Mouse (Mus musculus): ENCODE results near the gene Npr1. TPM values are rescaled to one million over a fixed set of nuclear protein-coding genes. Genes with fewer than 3 reads are reported as not detected.

The Npr1 gene
- polyA plus RNA-seq, 1 experiment from 2014 or later = 2.3 TPM

DNA sequence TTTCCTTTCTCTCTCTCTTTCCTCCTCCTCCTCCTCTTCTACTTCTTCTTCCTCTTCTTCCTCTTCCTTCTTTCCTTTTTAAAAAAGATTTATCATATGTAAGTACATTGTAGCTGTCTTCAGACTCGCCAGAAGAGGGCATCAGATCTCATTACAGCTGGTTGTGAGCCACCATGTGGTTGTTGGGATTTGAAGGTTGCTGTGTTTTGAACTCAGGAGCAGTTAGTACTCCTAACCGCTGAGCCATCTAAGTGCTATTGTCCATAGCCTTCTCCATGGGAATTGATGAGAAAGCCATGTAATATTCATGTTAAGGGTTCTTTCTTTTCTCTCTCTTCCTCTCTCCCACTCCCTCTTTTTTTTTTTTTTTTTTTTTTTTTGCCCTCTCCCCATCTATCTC lies 25.7 kb upstream of the Npr1 start:
- no peak overlapping the region for H3K9ac ChIP-seq (ENCODE audit: low read length)
- no peaks in the 10 kb centered on the region for H3K9me3 ChIP-seq (ENCODE audit: control insufficient read depth, low read length)
- 38% methylated on average over 2 of the region's 2 CpGs for WGBS
- H3K36me3 ChIP-seq (ENCODE audit: control insufficient read depth, insufficient read depth, low read length) = peaks cover 6% of the 10 kb centered on the region
- ATAC-seq (ENCODE audit: insufficient number of reproducible peaks, low FRiP score, low TSS enrichment, low read depth) (no peak), DNase-seq (ENCODE audit: low spot score) (no peak)
- no peaks in the 10 kb centered on the region for H3K4me1 ChIP-seq (ENCODE audit: control insufficient read depth, insufficient read depth, low read length)
- H3K4me2 ChIP-seq (ENCODE audit: low read depth, severe bottlenecking) = no peak overlapping the region
- no peaks in the 10 kb centered on the region for H3K27me3 ChIP-seq (ENCODE audit: control insufficient read depth, insufficient read depth, low read length)
- no peak overlapping the region for H3K27ac ChIP-seq (replicated peaks; ENCODE audit: low read depth, low read length)
- no peak overlapping the region for H3K4me3 ChIP-seq (ENCODE audit: low read depth, low read length)

DNA sequence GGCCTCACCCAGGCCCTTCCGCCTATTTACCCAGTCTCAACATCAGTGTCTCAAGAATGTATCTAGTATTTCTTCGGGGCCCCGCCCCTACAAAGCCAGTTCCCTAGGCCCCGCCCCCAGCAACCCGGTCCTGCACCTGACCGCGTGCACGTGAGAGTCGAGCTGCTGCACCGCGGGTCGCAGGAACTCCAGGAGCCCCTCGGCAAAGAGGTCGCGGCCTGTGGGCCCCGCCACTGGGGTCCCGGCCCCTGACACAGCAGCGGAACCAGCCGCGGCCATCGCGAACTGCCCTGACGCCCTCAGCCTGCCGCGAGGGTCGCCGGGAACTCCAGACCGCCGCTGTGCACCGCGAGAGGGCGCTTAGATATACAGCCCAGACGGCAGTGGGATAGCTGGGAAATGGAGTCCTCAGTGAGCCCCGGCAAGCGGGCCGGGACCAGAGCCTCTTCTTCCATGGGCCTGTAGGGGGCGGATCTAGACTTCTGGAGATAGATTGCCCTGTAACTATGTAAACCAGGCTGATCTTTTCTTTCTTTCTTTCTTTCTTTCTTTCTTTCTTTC lies 25.1 kb upstream of the Npr1 start, which contains the start of gene Snapin:
Gene Snapin, minus strand, starts transcription at position 338 of the 561 bp plus-strand sequence.
- peak within 1 kb of the TSS; percentile 43 for H3K4me2 ChIP-seq (ENCODE audit: low read depth, severe bottlenecking)
- DNase-seq (ENCODE audit: low spot score) (peak; percentile 98), ATAC-seq (ENCODE audit: insufficient number of reproducible peaks, low FRiP score, low TSS enrichment, low read depth) (peak; percentile 96)
- H3K27me3 ChIP-seq (ENCODE audit: control insufficient read depth, insufficient read depth, low read length) = no peaks in the 10 kb centered on the region
- no peak within 1 kb of the TSS for H3K27ac ChIP-seq (replicated peaks; ENCODE audit: low read depth, low read length)
- peak within 1 kb of the TSS; percentile 69 for H3K4me3 ChIP-seq (ENCODE audit: low read depth, low read length)
- no peaks in the 10 kb centered on the region for H3K4me1 ChIP-seq (ENCODE audit: control insufficient read depth, insufficient read depth, low read length)
- H3K36me3 ChIP-seq (ENCODE audit: control insufficient read depth, insufficient read depth, low read length) = peaks cover 10% of the 10 kb centered on the region
- H3K9me3 ChIP-seq (ENCODE audit: control insufficient read depth, low read length) = no peaks in the 10 kb centered on the region
- under 1% methylated on average over 37 of the region's 37 CpGs for WGBS
- H3K9ac ChIP-seq (ENCODE audit: low read length) = peak within 1 kb of the TSS; percentile 75

- Histone ChIP-seq H3K36me3 (ENCODE audit: control insufficient read depth, insufficient read depth, low read length) (peaks cover 20% of the 10 kb centered on the region), H3K27ac (replicated peaks; ENCODE audit: low read depth, low read length) (no peak overlapping the region), H3K4me3 (ENCODE audit: low read depth, low read length) (no peak overlapping the region), H3K4me1 (ENCODE audit: control insufficient read depth, insufficient read depth, low read length) (no peaks in the 10 kb centered on the region), H3K27me3 (ENCODE audit: control insufficient read depth, insufficient read depth, low read length) (no peaks in the 10 kb centered on the region), H3K4me2 (ENCODE audit: low read depth, severe bottlenecking) (no peak overlapping the region), H3K9me3 (ENCODE audit: control insufficient read depth, low read length) (no peaks in the 10 kb centered on the region), H3K9ac (ENCODE audit: low read length) (no peak overlapping the region)
- 88% methylated on average over 6 of the region's 6 CpGs for WGBS
- DNase-seq (ENCODE audit: low spot score) (no peak), ATAC-seq (ENCODE audit: insufficient number of reproducible peaks, low FRiP score, low TSS enrichment, low read depth) (no peak)
Measured at GRCm38 (mm10) chr3:90488576-90488975, 22.9 kb upstream of the Npr1 start.

GRCm38 (mm10) chr3:90486998-90487397 lies 21.3 kb upstream of the Npr1 start:
- Histone ChIP-seq H3K27ac (replicated peaks; ENCODE audit: low read depth, low read length) (no peak overlapping the region), H3K9ac (ENCODE audit: low read length) (no peak overlapping the region), H3K4me1 (ENCODE audit: control insufficient read depth, insufficient read depth, low read length) (no peaks in the 10 kb centered on the region), H3K27me3 (ENCODE audit: control insufficient read depth, insufficient read depth, low read length) (no peaks in the 10 kb centered on the region), H3K4me3 (ENCODE audit: low read depth, low read length) (no peak overlapping the region), H3K9me3 (ENCODE audit: control insufficient read depth, low read length) (no peaks in the 10 kb centered on the region), H3K4me2 (ENCODE audit: low read depth, severe bottlenecking) (no peak overlapping the region), H3K36me3 (ENCODE audit: control insufficient read depth, insufficient read depth, low read length) (peaks cover 28% of the 10 kb centered on the region)
- ATAC-seq (ENCODE audit: insufficient number of reproducible peaks, low FRiP score, low TSS enrichment, low read depth) (no peak), DNase-seq (ENCODE audit: low spot score) (no peak)
- 92% methylated on average over 5 of the region's 5 CpGs for WGBS

GRCm38 (mm10) chr3:90475831-90476611 lies 10.4 kb upstream of the Npr1 start, which contains the start of gene Ilf2:
Gene Ilf2, plus strand, starts transcription at chr3:90476126.
- Histone ChIP-seq H3K27me3 (ENCODE audit: control insufficient read depth, insufficient read depth, low read length) (no peaks in the 10 kb centered on the region), H3K9ac (ENCODE audit: low read length) (peak within 1 kb of the TSS; percentile 94), H3K4me2 (ENCODE audit: low read depth, severe bottlenecking) (peak within 1 kb of the TSS; percentile 52), H3K36me3 (ENCODE audit: control insufficient read depth, insufficient read depth, low read length) (peaks cover 17% of the 10 kb centered on the region), H3K27ac (replicated peaks; ENCODE audit: low read depth, low read length) (peak within 1 kb of the TSS; percentile 73; the same call in 1 of the 2 replicates), H3K4me3 (ENCODE audit: low read depth, low read length) (peak within 1 kb of the TSS; percentile 67), H3K9me3 (ENCODE audit: control insufficient read depth, low read length) (no peaks in the 10 kb centered on the region), H3K4me1 (ENCODE audit: control insufficient read depth, insufficient read depth, low read length) (no peaks in the 10 kb centered on the region)
- under 1% methylated on average over 45 of the region's 45 CpGs for WGBS
- peak; percentile 97 for DNase-seq (ENCODE audit: low spot score)
- peak; percentile 99 for ATAC-seq (ENCODE audit: insufficient number of reproducible peaks, low FRiP score, low TSS enrichment, low read depth)

- no peak overlapping the region for H3K4me2 ChIP-seq (ENCODE audit: low read depth, severe bottlenecking)
Measured at GRCm38 (mm10) chr3:90475151-90475830, 9.6 kb upstream of the Npr1 start.

GRCm38 (mm10) chr3:90472213-90472612 lies 6.5 kb upstream of the Npr1 start:
- no peak overlapping the region for H3K9ac ChIP-seq (ENCODE audit: low read length)
- no peaks in the 10 kb centered on the region for H3K4me1 ChIP-seq (ENCODE audit: control insufficient read depth, insufficient read depth, low read length)
- WGBS = 43% methylated on average over 3 of the region's 3 CpGs
- H3K9me3 ChIP-seq (ENCODE audit: control insufficient read depth, low read length) = no peaks in the 10 kb centered on the region
- H3K4me3 ChIP-seq (ENCODE audit: low read depth, low read length) = no peak overlapping the region
- H3K27me3 ChIP-seq (ENCODE audit: control insufficient read depth, insufficient read depth, low read length) = no peaks in the 10 kb centered on the region
- ATAC-seq (ENCODE audit: insufficient number of reproducible peaks, low FRiP score, low TSS enrichment, low read depth) = no peak
- DNase-seq (ENCODE audit: low spot score) = no peak
- H3K36me3 ChIP-seq (ENCODE audit: control insufficient read depth, insufficient read depth, low read length) = no peaks in the 10 kb centered on the region
- no peak overlapping the region for H3K4me2 ChIP-seq (ENCODE audit: low read depth, severe bottlenecking)
- no peak overlapping the region for H3K27ac ChIP-seq (replicated peaks; ENCODE audit: low read depth, low read length)

More at GRCm38 (mm10) chr3:90475151-90475830, 9.6 kb upstream of the Npr1 start:
- ATAC-seq (ENCODE audit: insufficient number of reproducible peaks, low FRiP score, low TSS enrichment, low read depth) = peak; percentile 9; the same call in 1 of the 2 replicates
- Histone ChIP-seq H3K27me3 (ENCODE audit: control insufficient read depth, insufficient read depth, low read length) (no peaks in the 10 kb centered on the region), H3K4me3 (ENCODE audit: low read depth, low read length) (no peak overlapping the region), H3K9ac (ENCODE audit: low read length) (no peak overlapping the region), H3K27ac (replicated peaks; ENCODE audit: low read depth, low read length) (no peak overlapping the region), H3K4me1 (ENCODE audit: control insufficient read depth, insufficient read depth, low read length) (no peaks in the 10 kb centered on the region), H3K9me3 (ENCODE audit: control insufficient read depth, low read length) (no peaks in the 10 kb centered on the region), H3K36me3 (ENCODE audit: control insufficient read depth, insufficient read depth, low read length) (peaks cover 13% of the 10 kb centered on the region)
- DNase-seq (ENCODE audit: low spot score) = no peak
- WGBS = 42% methylated on average over 15 of the region's 16 CpGs

DNA sequence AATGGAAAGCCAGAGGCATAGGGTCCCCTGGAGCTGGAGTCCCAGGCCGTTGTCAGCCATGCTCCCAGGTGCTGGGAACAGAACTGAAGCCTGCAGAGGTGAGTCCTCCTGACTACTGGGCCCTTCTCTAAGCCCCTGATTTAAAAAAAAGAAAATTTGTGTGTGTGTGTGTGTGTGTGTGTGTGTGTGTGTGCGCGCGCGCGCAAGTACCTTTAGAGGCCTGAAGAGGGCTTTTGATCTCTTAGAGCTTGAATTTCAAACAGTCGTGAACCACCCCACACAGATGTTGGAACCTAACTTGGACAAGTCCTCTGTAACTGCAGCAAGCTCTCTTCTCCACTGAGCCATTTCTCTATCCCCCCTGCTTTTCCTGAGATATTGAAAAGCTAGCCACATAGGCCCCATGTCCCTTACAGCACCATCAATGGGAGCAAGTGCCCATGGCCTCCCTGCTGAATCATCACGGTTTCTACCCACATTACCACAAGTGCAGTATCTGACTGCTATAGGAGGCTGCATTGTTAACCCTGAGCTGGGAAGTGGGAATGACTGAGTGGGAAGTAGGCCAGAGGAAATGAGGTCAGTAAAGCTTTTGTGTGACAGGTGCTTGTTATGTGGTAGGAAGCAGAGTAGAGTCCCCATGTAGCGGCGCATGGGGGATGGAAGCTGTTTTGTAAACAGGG lies 2.1 kb upstream of the Npr1 start:
- no peak for DNase-seq (ENCODE audit: low spot score)
- 92% methylated on average over 10 of the region's 10 CpGs for WGBS

More for the DNA sequence above, 2.1 kb upstream of the Npr1 start:
- no peak overlapping the region for H3K4me2 ChIP-seq (ENCODE audit: low read depth, severe bottlenecking)
- ATAC-seq (ENCODE audit: insufficient number of reproducible peaks, low FRiP score, low TSS enrichment, low read depth) = no peak
- no peak overlapping the region for H3K4me3 ChIP-seq (ENCODE audit: low read depth, low read length)
- H3K9ac ChIP-seq (ENCODE audit: low read length) = no peak overlapping the region
- H3K9me3 ChIP-seq (ENCODE audit: control insufficient read depth, low read length) = no peaks in the 10 kb centered on the region
- no peaks in the 10 kb centered on the region for H3K36me3 ChIP-seq (ENCODE audit: control insufficient read depth, insufficient read depth, low read length)
- H3K27me3 ChIP-seq (ENCODE audit: control insufficient read depth, insufficient read depth, low read length) = peaks cover 32% of the 10 kb centered on the region
- H3K4me1 ChIP-seq (ENCODE audit: control insufficient read depth, insufficient read depth, low read length) = no peaks in the 10 kb centered on the region
- no peak overlapping the region for H3K27ac ChIP-seq (replicated peaks; ENCODE audit: low read depth, low read length)

Measured in limb, embryonic 11.5 days (tissue).